26 mouse cellular contexts compared by ENCODE assay signal in the genomic region with DNA sequence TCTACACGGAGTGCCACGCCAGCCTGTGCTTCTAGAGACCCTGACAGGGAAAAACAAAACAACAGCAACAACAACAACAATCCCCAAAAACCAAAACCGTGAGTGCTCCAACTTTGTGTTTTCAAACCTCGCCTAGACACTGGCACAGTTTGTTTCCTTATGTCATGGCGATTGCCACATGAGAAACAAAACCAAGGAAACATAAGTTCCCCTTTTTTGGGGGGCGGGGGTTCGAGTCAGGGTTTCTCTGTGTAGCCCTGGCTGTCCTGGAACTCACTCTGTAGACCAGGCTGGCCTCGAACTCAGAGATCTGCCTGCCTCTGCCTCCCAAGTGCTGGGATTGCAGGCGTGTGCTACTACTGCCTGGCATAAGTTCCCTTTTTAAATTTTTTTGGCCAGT. TPM values are rescaled to one million over a fixed set of nuclear protein-coding genes. Genes with fewer than 3 reads are reported as not detected.
DNase-seq lines count a peak whose midpoint lies in the region; ATAC-seq and TF ChIP-seq lines count a peak whose summit lies in the region.
"Had no signal": no experiment of that assay in that cellular context is flagged by ENCODE, and none has a peak within 500 bp of the region (broad histone marks: within the 10 kb centered on the region; RNA-seq: fewer than 3 reads in every experiment).

No protein-coding gene starts in this region.

- TF ChIP-seq POLR2A in CH12.LX (IDR thresholded peaks at IDR 0.05; ENCODE audit: low read depth, low read length): 0 out of 2 replicates have a peak, but pooled peaks have one; percentile 34

- H3K4me1 ChIP-seq in CH12.LX (ENCODE audit: control insufficient read depth in 1 of 2, insufficient read depth in 2 of 2): peaks cover 45 to 93% of the 10 kb centered on the region in 2 experiments
- H3K4me1 ChIP-seq: hindbrain, embryonic 12.5 days; hindbrain, embryonic 15.5 days had no signal

- no peaks in the 10 kb centered on the region for H3K27me3 ChIP-seq in CH12.LX (replicated peaks)
- H3K27me3 ChIP-seq: forebrain, embryonic 13.5 days; heart, embryonic 13.5 days; hindbrain, embryonic 12.5 days; hindbrain, embryonic 15.5 days; Patski had no signal

- peak; percentile 23; the same call in 1 of the 2 replicates for ATAC-seq in granulocyte monocyte progenitor cell, adult 5-6 weeks (replicated peaks; ENCODE audit: poor library complexity, severe bottlenecking)
- ATAC-seq in neutrophil, adult 5-6 weeks (ENCODE audit: extremely low read depth, insufficient number of reproducible peaks, low FRiP score, poor library complexity, severe bottlenecking): 0 out of 2 replicates have a peak, but pooled peaks have one; percentile 23
- ATAC-seq: forebrain, embryonic 13.5 days; forebrain, embryonic 16.5 days; Patski had no signal

- peaks cover 60% of the 10 kb centered on the region for H3K79me2 ChIP-seq in CH12.LX (replicated peaks; ENCODE audit: control insufficient read depth, extremely low read depth, insufficient read depth, poor library complexity, severe bottlenecking)

- dilution Hi-C loops in CH12.LX (cut with MboI; ENCODE audit: extremely low pct_ligation_motif_present, extremely low pct_unique_long_range_greater_than_20kb, low sequenced_read_pairs): no loop called here

- H3K9me3 ChIP-seq in CH12.LX (replicated peaks; ENCODE audit: low read length): no peaks in the 10 kb centered on the region
- H3K9me3 ChIP-seq: forebrain, embryonic 10.5 days; forebrain, embryonic 13.5 days; G1E; heart, embryonic 13.5 days; hindbrain, embryonic 12.5 days; hindbrain, embryonic 15.5 days had no signal

- peak overlapping the region; percentile 30; the same call in 1 of the 2 replicates for H3K9ac ChIP-seq in CH12.LX (ENCODE audit: insufficient read depth, low read depth)
- H3K9ac ChIP-seq: forebrain, embryonic 13.5 days; heart, embryonic 13.5 days; hindbrain, embryonic 12.5 days; hindbrain, embryonic 15.5 days had no signal

- in situ Hi-C loops in CH12.LX (cut with MboI; ENCODE audit: low pct_ligation_motif_present, low pct_unique_long_range_greater_than_20kb, low sequenced_read_pairs): loop anchor here (10.0 kb wide), 1 partner anchor 103 kb away; no protein-coding TSS in a partner anchor

- no peak overlapping the region for H3K4me2 ChIP-seq in CH12.LX (ENCODE audit: insufficient read depth, low read depth, poor library complexity, severe bottlenecking)
- H3K4me2 ChIP-seq: forebrain, embryonic 13.5 days; heart, embryonic 13.5 days; hindbrain, embryonic 12.5 days; hindbrain, embryonic 15.5 days had no signal

- no peak overlapping the region for H3K4me3 ChIP-seq in CH12.LX (replicated peaks in 1 of 3; ENCODE audit: low read depth in 2 of 3, low read length in 2 of 3, poor library complexity in 1 of 3)
- H3K4me3 ChIP-seq: forebrain, embryonic 10.5 days; forebrain, embryonic 13.5 days; gastrocnemius, adult 2 months; heart, embryonic 13.5 days; hindbrain, embryonic 12.5 days; hindbrain, embryonic 15.5 days had no signal

- no peak for TF ChIP-seq RAD21 in CH12.LX (IDR thresholded peaks at IDR 0.05; ENCODE audit: low read depth, low read length)

- peaks cover 59 to 91% of the 10 kb centered on the region in 2 experiments for H3K36me3 ChIP-seq in CH12.LX (replicated peaks in 1 of 2; ENCODE audit: control insufficient read depth in 1 of 2, insufficient read depth in 1 of 2, low read length in 1 of 2)
- H3K36me3 ChIP-seq: hindbrain, embryonic 15.5 days had no signal

- H3K27ac ChIP-seq in CH12.LX (ENCODE audit: insufficient read depth, low read depth): peak overlapping the region; percentile 87
- H3K27ac ChIP-seq: forebrain, embryonic 10.5 days; gastrocnemius, adult 2 months; heart, embryonic 13.5 days; hindbrain, embryonic 12.5 days; hindbrain, embryonic 15.5 days had no signal

- DNase-seq in A20 (ENCODE audit: low read depth, low spot score): peak; percentile 47
- no peak for DNase-seq in CH12.LX (ENCODE audit: extremely low read depth)
- DNase-seq in kidney, postnatal 10 days: no peak
- no peak for DNase-seq in urinary bladder, postnatal 10 days (ENCODE audit: low spot score)
- DNase-seq in gastrocnemius, adult 18-20 months (ENCODE audit: low spot score): no peak
- no peak for DNase-seq in c-Kit-positive CD71-positive TER-119-positive erythroid progenitor cells, embryonic 14.5 days (ENCODE audit: low spot score)
- DNase-seq: adrenal gland, postnatal 10 days; adrenal gland, postnatal 36 days; cerebellum, adult 18-20 months; cerebellum, adult 9-10 months; cerebellum, postnatal 14 days; gastrocnemius, adult 2 months; gastrocnemius, postnatal 14 days; heart, adult 18-20 months; heart, postnatal 14 days; heart, postnatal 4 days had no signal

- no peak for TF ChIP-seq CTCF in CH12.LX (conservative IDR thresholded peaks at IDR 0.05 in 1 of 2, IDR thresholded peaks at IDR 0.05 in 1 of 2; ENCODE audit: low read depth in 2 of 2, low read length in 2 of 2)

- no peak for TF ChIP-seq EP300 in CH12.LX (IDR thresholded peaks at IDR 0.05; ENCODE audit: low read length)

TF ChIP-seq in CH12.LX, 34 proteins besides CTCF, POLR2A, EP300 and RAD21:
- TF ChIP-seq CHD1 (IDR thresholded peaks at IDR 0.05; ENCODE audit: low read depth, low read length) (peak; percentile 51), TBP (conservative IDR thresholded peaks at IDR 0.05; ENCODE audit: low read depth, low read length) (no peak), JUND (conservative IDR thresholded peaks at IDR 0.05; ENCODE audit: low read depth, low read length) (no peak)

RNA-seq across cellular contexts. Expression of a gene that starts 46.5 kb away (rescaled TPM):
- total RNA-seq in CH12.LX (2012; rRNA removed): 296 and 297 TPM in 2 replicates
- 398 and 409 TPM in 2 replicates for total RNA-seq in CH12.LX (2014; rRNA removed)
- polyA plus RNA-seq in CH12.LX (2012; ENCODE audit: insufficient read length, low read depth): 370 and 388 TPM in 2 replicates
- 41.5 and 48.4 TPM in 2 replicates for total RNA-seq in granulocyte monocyte progenitor cell, adult 5-6 weeks (2014; fragmentation: Nextera tagmentation)
- 70.0 and 71.0 TPM in 2 replicates for total RNA-seq in granulocyte monocyte progenitor cell, adult 5-6 weeks (2017)
- 343 and 346 TPM in 2 replicates for total RNA-seq in neutrophil, adult 5-6 weeks (2017)
- 1 to 10 TPM; 5.5 to 8.0 TPM for total RNA-seq in gastrocnemius, adult 18-20 months (2021)

Comparison
In these comparisons a context has a peak if more than half of its experiments do, and no peak if none do; other contexts are left out.
1. RNA of a gene that starts 46.5 kb away (total RNA-seq): 296 to 409 TPM in CH12.LX, 343 to 346 TPM in neutrophil, adult 5-6 weeks and 41.5 to 71.0 TPM in granulocyte monocyte progenitor cell, adult 5-6 weeks; 5.5 to 8.0 TPM in gastrocnemius, adult 18-20 months; every median in the first group is over 4 times any median in the second.